Comparison of ENCODE assay signal across 8 mouse cellular contexts in genomic region chr17:29488978-29489970, GRCm38 (mm10). TPM values are rescaled to one million over a fixed set of nuclear protein-coding genes. Genes with fewer than 3 reads are reported as not detected.
DNase-seq lines count a peak whose midpoint lies in the region; ATAC-seq and TF ChIP-seq lines count a peak whose summit lies in the region.

No protein-coding gene starts in this region.

- peak overlapping the region; percentile 84 for H3K27ac ChIP-seq in layer of hippocampus, adult 2 months
- H3K27ac ChIP-seq in forebrain, embryonic 12.5 days: peak overlapping the region; percentile 96
- H3K27ac ChIP-seq in hindbrain, embryonic 15.5 days (replicated peaks): peak overlapping the region; percentile 89
- H3K27ac ChIP-seq in liver, embryonic 12.5 days: peak overlapping the region; percentile 96

- H3K36me3 ChIP-seq in forebrain, embryonic 12.5 days (replicated peaks): peaks cover 8% of the 10 kb centered on the region
- no peaks in the 10 kb centered on the region for H3K36me3 ChIP-seq in hindbrain, embryonic 15.5 days
- H3K36me3 ChIP-seq in liver, embryonic 12.5 days: peaks cover 34% of the 10 kb centered on the region

- peak overlapping the region; percentile 72 for H3K9ac ChIP-seq in forebrain, embryonic 12.5 days
- peak overlapping the region; percentile 57 for H3K9ac ChIP-seq in hindbrain, embryonic 15.5 days
- H3K9ac ChIP-seq in liver, embryonic 12.5 days: peak overlapping the region; percentile 94

- no peak for DNase-seq in layer of hippocampus, adult 2 months (ENCODE audit: low spot score in 2 of 2)
- no peak for DNase-seq in layer of hippocampus, adult 9-11 months
- DNase-seq in NIH3T3 (ENCODE audit: low read depth): peak; percentile 74
- no peak for DNase-seq in ovary, postnatal 36 days (ENCODE audit: low spot score)

- H3K9me3 ChIP-seq in forebrain, embryonic 12.5 days: no peaks in the 10 kb centered on the region
- no peaks in the 10 kb centered on the region for H3K9me3 ChIP-seq in hindbrain, embryonic 15.5 days
- 0 out of 2 replicates have a peak, but pooled peaks cover 4% of the 10 kb centered on the region for H3K9me3 ChIP-seq in liver, embryonic 12.5 days (replicated peaks)

- WGBS in forebrain, embryonic 12.5 days: 6% methylated on average over 30 of the region's 30 CpGs
- 5% methylated on average over 30 of the region's 30 CpGs for WGBS in hindbrain, embryonic 15.5 days
- WGBS in liver, embryonic 12.5 days (ENCODE audit: insufficient replicate concordance): 3% methylated on average over 30 of the region's 30 CpGs

- no peak for ATAC-seq in forebrain, embryonic 12.5 days (ENCODE audit: low FRiP score)
- ATAC-seq in hindbrain, embryonic 15.5 days (ENCODE audit: low FRiP score, low read depth): no peak; the same call in 1 of the 2 replicates
- no peak for ATAC-seq in liver, embryonic 12.5 days
- peak; percentile 15; the same call in 1 of the 2 replicates for ATAC-seq in monocyte, adult 5-6 weeks (replicated peaks; ENCODE audit: insufficient number of reproducible peaks, low FRiP score, low TSS enrichment, poor library complexity, severe bottlenecking)

- H3K4me1 ChIP-seq in forebrain, embryonic 12.5 days: peaks cover 33% of the 10 kb centered on the region
- H3K4me1 ChIP-seq in hindbrain, embryonic 15.5 days (replicated peaks): peaks cover 28% of the 10 kb centered on the region
- H3K4me1 ChIP-seq in liver, embryonic 12.5 days: peaks cover 62% of the 10 kb centered on the region

- H3K4me3 ChIP-seq in layer of hippocampus, adult 2 months: peak overlapping the region; percentile 69
- peak overlapping the region; percentile 90 for H3K4me3 ChIP-seq in forebrain, embryonic 12.5 days (replicated peaks)
- peak overlapping the region; percentile 90 for H3K4me3 ChIP-seq in hindbrain, embryonic 15.5 days
- H3K4me3 ChIP-seq in liver, embryonic 12.5 days: peak overlapping the region; percentile 100

- no peak for TF ChIP-seq CTCF in layer of hippocampus, adult 2 months (conservative IDR thresholded peaks at IDR 0.05)

- peak overlapping the region; percentile 84 for H3K4me2 ChIP-seq in forebrain, embryonic 12.5 days
- peak overlapping the region; percentile 85 for H3K4me2 ChIP-seq in hindbrain, embryonic 15.5 days
- H3K4me2 ChIP-seq in liver, embryonic 12.5 days: peak overlapping the region; percentile 92

- no peaks in the 10 kb centered on the region for H3K27me3 ChIP-seq in forebrain, embryonic 12.5 days
- no peaks in the 10 kb centered on the region for H3K27me3 ChIP-seq in hindbrain, embryonic 15.5 days
- H3K27me3 ChIP-seq in liver, embryonic 12.5 days (replicated peaks): no peaks in the 10 kb centered on the region

RNA-seq across cellular contexts. Expression of gene Pim1, which starts 1.3 kb away (rescaled TPM):
- total RNA-seq in layer of hippocampus, adult 2 months (2021): 1 to 10 TPM; 4.2 to 5.6 TPM
- polyA plus RNA-seq in forebrain, embryonic 12.5 days (2016; fragmentation: Nextera tagmentation; extraction: Ambion mirVana): 18.9 and 22.6 TPM in 2 replicates
- polyA plus RNA-seq in hindbrain, embryonic 15.5 days (2015; fragmentation: Nextera tagmentation; extraction: Ambion mirVana): 8.4 and 8.9 TPM in 2 replicates
- 112 and 114 TPM in 2 replicates for polyA plus RNA-seq in liver, embryonic 12.5 days (2016; fragmentation: Nextera tagmentation; extraction: Ambion mirVana)
- total RNA-seq in monocyte, adult 5-6 weeks (2017): 698 to 1,062 TPM (median 980 TPM) in 3 replicates
